Mouse (Mus musculus) c-Kit-positive CD71-positive TER-119-negative erythroid progenitor cells, embryonic 14.5 days (primary cell): ENCODE results near the gene Pld6.
"Not testable (repeated sequence)": the region's sequence is repeated elsewhere in the genome, so short reads cannot be mapped to it uniquely, and the experiment has no call there.

Source experiments
- DNase-seq: peaks from one replicate; pipeline ENCODE4 v3.0.0-alpha.2; 2013; ENCODE audit warnings: low read depth

Pld6 gene

GRCm38 (mm10) chr11:59746614-59747013, 40.8 kb downstream of the Pld6 start:
- peak; percentile 34 for DNase-seq

- DNase-seq: no peak
Observed at GRCm38 (mm10) chr11:59745851-59746250, 41.6 kb downstream of the Pld6 start.

GRCm38 (mm10) chr11:59744374-59744773, 43.1 kb downstream of the Pld6 start:
- DNase-seq: no peak

- no peak for DNase-seq
Observed at GRCm38 (mm10) chr11:59743712-59744111, 43.7 kb downstream of the Pld6 start.

DNA sequence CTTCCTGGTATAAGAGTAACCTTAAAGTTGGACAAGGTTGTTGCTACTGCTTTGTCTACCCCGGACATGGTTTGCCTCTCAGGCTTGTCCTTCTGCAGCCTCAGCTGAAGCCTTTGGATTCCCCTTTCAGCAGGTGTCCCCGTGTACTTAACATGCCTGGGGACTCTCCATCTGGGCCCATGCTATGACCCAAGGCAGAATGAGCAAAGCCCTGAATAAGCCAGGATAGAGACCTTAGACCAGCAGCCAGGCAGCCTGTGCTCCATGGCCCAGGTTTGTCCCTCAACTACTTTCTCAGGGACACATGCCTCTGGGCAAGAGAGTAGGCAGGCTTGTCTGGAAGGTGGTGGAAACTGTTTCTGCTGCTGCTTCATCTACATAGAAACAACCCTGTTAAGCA, 44.1 kb downstream of the Pld6 start:
- no peak for DNase-seq

DNA sequence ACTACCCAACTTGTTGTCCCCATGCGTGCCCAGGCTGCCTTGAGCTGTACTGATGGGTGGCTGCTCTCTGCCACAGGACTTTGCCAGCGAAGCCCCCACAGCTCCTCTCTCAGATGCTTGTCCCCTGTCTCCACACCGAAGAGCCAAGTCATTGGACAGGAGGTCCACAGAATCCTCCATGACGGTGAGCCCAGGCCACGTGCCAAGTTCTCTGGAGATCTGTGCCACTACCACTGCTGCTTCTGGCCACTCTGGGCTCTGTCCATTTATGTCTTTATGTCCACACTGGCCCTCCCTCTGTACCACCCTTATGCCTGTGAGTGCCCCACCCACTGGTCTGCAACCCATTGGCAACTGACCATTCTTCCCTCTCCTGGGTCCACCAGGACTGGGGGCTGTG, 45.5 kb downstream of the Pld6 start:
- no peak for DNase-seq

DNA sequence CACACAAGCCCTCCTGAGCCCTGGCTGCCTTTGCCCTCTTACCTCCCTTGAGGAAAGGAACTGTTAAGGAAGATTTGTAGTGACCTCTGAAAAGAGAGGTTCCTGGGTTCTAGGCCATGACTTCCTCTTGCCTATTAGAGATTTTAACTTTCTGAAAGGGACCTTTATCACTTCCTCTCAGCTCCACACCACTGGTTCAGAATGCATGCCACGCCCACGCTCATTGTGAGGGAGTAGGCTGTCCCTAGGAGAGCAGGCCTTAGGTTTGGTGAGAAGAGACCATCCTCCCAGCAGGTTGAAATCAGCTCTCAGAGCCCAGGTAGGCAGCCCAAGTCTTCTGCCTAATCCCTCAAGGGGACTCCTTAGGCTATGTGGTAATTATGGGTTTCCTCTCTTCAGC, 47.4 kb downstream of the Pld6 start:
- DNase-seq: no peak

DNA sequence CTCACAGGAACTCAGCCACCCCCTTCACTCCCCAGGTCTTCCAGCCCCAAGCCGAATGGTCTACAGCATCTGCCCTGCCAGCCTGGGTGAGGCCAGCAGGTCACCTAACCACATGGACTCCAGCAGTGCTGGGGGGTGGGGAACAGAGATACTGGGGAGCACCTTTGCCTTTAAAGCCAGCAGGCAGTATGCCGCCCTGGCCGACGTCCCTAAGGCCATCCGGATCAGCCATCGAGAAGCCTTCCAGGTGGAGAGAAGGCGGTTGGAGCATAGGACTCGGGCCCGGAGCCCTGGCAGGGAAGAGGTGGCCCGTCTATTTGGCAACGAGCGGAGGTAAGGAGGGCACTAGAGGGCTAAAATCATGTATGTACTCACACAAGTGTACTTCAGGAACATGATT, 50.2 kb downstream of the Pld6 start:
- DNase-seq: no peak

DNA sequence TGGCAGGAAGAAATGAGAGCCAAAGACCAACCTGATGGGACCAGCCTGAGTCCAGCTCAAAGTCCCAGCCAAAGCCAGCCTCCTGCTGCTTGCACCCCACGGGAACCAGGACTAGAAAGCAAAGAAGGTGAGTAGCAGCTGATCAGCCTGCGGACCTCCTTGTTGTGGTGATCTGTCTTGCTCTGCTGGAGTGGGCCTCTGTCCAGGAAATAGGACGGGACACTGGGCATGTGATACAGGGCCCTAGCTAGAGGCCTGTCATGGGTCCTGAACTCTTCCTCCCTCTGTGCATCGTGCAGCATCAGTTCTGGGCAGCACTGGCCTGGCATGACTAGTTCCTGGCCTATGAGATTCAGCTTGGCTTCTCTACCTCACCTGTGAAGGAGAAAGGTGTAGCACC, 51.5 kb downstream of the Pld6 start:
- not testable (repeated sequence) for DNase-seq

GRCm38 (mm10) chr11:59734335-59734734, 53.1 kb downstream of the Pld6 start:
- DNase-seq: no peak
